Mouse (Mus musculus) forebrain, embryonic 12.5 days (tissue): ENCODE data around the gene Itga9. TPM values are rescaled to one million over a fixed set of nuclear protein-coding genes. Genes with fewer than 3 reads are reported as not detected.
"Not testable (repeated sequence)": the region's sequence is repeated elsewhere in the genome, so short reads cannot be mapped to it uniquely, and the experiment has no call there.

Source experiments
- ATAC-seq: fragments of 200-750 bp; cut with Nextera tagmentation; 2 replicates; pipeline ENCODE4 v1.8.0; 2017; ENCODE audit warnings: moderate TSS enrichment; ENCODE audit not compliant: low FRiP score
- H3K27ac ChIP-seq: fragments of 300-500 bp; sonication (generic); 2 replicates; pipeline ENCODE4 v1.5.1; 2016; ENCODE audit warnings: mild to moderate bottlenecking
- H3K27me3 ChIP-seq: fragments of 300-500 bp; sonication (generic); 2 replicates; pipeline ENCODE4 v1.6.1; 2016; ENCODE audit warnings: mild to moderate bottlenecking
- H3K36me3 ChIP-seq: fragments of 300-500 bp; sonication (generic); replicated peaks from 2 replicates; pipeline ENCODE4 v1.6.1; 2016; ENCODE audit warnings: mild to moderate bottlenecking
- H3K4me1 ChIP-seq: fragments of 300-500 bp; sonication (generic); 2 replicates; pipeline ENCODE4 v1.6.1; 2016
- H3K4me2 ChIP-seq: fragments of 300-500 bp; sonication (generic); 2 replicates; pipeline ENCODE4 v1.6.1; 2016; ENCODE audit warnings: mild to moderate bottlenecking, moderate library complexity
- H3K4me3 ChIP-seq: fragments of 300-500 bp; sonication (generic); replicated peaks from 2 replicates; pipeline ENCODE4 v1.5.1; 2016; ENCODE audit warnings: mild to moderate bottlenecking
- H3K9ac ChIP-seq: fragments of 300-500 bp; sonication (generic); 2 replicates; pipeline ENCODE4 v1.6.1; 2016; ENCODE audit warnings: mild to moderate bottlenecking
- H3K9me3 ChIP-seq: fragments of 300-500 bp; sonication (generic); 2 replicates; pipeline ENCODE4 v1.6.1; 2016
- WGBS: fragments of 180-500 bp; shearing (Covaris S2); methylation state at CpG from one replicate; pipeline ENCODE4 v1.1.7; 2016; 5-methylcytosine and 5-hydroxymethylcytosine counted together
- polyA plus RNA-seq: library from polyadenylated mRNA; unstranded; fragments of >200 nt; fragmentation: Nextera tagmentation; extraction: Ambion mirVana; gene quantifications from 2 replicates; pipeline ENCODE4 v1.2.1, GENCODE M21; 2016

Itga9 gene
- polyA plus RNA-seq, 1 experiment from 2014 or later, result 7.7 TPM

- no peak overlapping the region for H3K27ac ChIP-seq
- H3K4me1 ChIP-seq, result peaks cover 9% of the 10 kb centered on the region
- ATAC-seq, result no peak
- peaks cover 23% of the 10 kb centered on the region for H3K36me3 ChIP-seq
- 92% methylated on average over 6 of the region's 6 CpGs for WGBS
- no peaks in the 10 kb centered on the region for H3K9me3 ChIP-seq
- H3K4me2 ChIP-seq, result no peak overlapping the region
- H3K4me3 ChIP-seq, result no peak overlapping the region
- no peak overlapping the region for H3K9ac ChIP-seq
- no peaks in the 10 kb centered on the region for H3K27me3 ChIP-seq
Measured at GRCm38 (mm10) chr9:118585998-118586397, 20.5 kb upstream of the Itga9 start.

DNA sequence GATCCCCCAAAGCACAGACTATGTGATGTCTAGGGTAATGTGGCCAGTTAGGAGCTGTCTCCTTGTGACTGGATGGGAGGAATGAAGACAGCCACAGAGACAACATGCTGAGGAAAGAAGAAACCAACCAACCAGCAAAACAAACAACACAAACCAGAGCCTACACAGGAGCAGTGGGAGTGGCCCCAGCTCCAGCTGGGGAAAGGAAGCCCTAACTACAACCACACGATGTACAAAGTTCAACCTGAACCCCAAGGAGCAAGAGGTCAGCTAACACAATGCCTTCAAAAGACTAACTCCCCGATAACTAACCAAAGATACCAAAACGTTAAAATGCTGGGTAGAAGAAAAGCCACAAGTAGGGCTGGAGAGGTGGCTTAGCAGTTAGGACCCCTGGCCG lies 19.4 kb upstream of the Itga9 start:
- H3K36me3 ChIP-seq, result peaks cover 16% of the 10 kb centered on the region
- H3K4me2 ChIP-seq, result no peak overlapping the region
- H3K27ac ChIP-seq, result no peak overlapping the region
- H3K9ac ChIP-seq, result no peak overlapping the region
- WGBS, result 71% methylated on average over 4 of the region's 4 CpGs
- ATAC-seq, result no peak
- no peak overlapping the region for H3K4me3 ChIP-seq
- H3K9me3 ChIP-seq, result no peaks in the 10 kb centered on the region
- no peaks in the 10 kb centered on the region for H3K27me3 ChIP-seq
- H3K4me1 ChIP-seq, result peaks cover 9% of the 10 kb centered on the region

GRCm38 (mm10) chr9:118589249-118589648 lies 17.2 kb upstream of the Itga9 start:
- H3K27ac ChIP-seq, result no peak overlapping the region
- H3K4me2 ChIP-seq, result no peak overlapping the region
- H3K9me3 ChIP-seq, result no peaks in the 10 kb centered on the region
- no peaks in the 10 kb centered on the region for H3K36me3 ChIP-seq
- H3K9ac ChIP-seq, result no peak overlapping the region
- H3K4me3 ChIP-seq, result no peak overlapping the region
- 42% methylated on average over 3 of the region's 3 CpGs for WGBS
- peaks cover 16% of the 10 kb centered on the region for H3K4me1 ChIP-seq
- ATAC-seq, result no peak
- no peaks in the 10 kb centered on the region for H3K27me3 ChIP-seq

- no peak overlapping the region for H3K4me2 ChIP-seq
- ATAC-seq, result no peak
- WGBS, result 66% methylated on average over 7 of the region's 7 CpGs
- no peaks in the 10 kb centered on the region for H3K27me3 ChIP-seq
- H3K9ac ChIP-seq, result no peak overlapping the region
- H3K4me1 ChIP-seq, result peaks cover 16% of the 10 kb centered on the region
- H3K36me3 ChIP-seq, result no peaks in the 10 kb centered on the region
- no peak overlapping the region for H3K27ac ChIP-seq
- H3K4me3 ChIP-seq, result no peak overlapping the region
- no peaks in the 10 kb centered on the region for H3K9me3 ChIP-seq
Measured at GRCm38 (mm10) chr9:118590230-118590629, 16.3 kb upstream of the Itga9 start.

GRCm38 (mm10) chr9:118591633-118592032 lies 14.9 kb upstream of the Itga9 start:
- Histone ChIP-seq H3K4me1 (peaks cover 16% of the 10 kb centered on the region), H3K4me3 (no peak overlapping the region), H3K9ac (no peak overlapping the region), H3K9me3 (no peaks in the 10 kb centered on the region), H3K36me3 (no peaks in the 10 kb centered on the region), H3K27ac (no peak overlapping the region), H3K4me2 (no peak overlapping the region), H3K27me3 (no peaks in the 10 kb centered on the region)
- ATAC-seq, result no peak
- WGBS, result 79% methylated on average over 6 of the region's 6 CpGs

DNA sequence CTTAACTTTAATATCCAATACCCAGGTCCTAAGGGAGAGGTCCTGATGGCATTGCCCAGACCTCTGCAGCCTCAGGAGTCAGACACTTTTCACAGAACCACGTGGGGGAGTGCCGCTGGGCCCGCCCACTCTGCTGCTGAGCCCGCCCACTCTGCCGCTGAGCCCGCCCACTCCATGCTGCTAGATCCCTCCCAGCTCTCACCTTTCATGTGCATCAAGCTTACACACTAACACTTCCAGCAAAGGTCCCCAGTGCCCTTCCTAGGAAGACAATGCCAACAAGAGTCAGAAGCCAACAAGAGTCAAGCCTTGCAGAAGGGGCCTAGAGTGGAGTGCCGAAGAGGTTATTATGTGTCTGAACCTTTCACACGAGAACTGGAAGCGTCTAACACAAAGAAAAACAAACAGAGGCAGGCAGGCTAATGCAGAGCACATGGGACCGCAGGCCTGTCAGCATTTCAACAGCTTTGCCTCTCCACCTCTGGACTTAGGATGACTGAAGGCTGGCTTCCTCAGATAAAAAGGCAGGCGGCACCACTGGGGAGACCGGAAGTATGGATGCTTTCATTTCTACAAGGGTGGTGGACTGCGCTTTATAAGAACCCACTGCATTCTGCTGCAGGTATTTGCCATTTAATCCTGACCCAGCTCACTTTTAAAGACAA lies 13.8 kb upstream of the Itga9 start:
- Histone ChIP-seq H3K4me1 (peaks cover 16% of the 10 kb centered on the region), H3K27ac (no peak overlapping the region), H3K36me3 (no peaks in the 10 kb centered on the region), H3K9me3 (no peaks in the 10 kb centered on the region), H3K4me3 (no peak overlapping the region), H3K27me3 (no peaks in the 10 kb centered on the region), H3K9ac (no peak overlapping the region), H3K4me2 (no peak overlapping the region)
- 44% methylated on average over 13 of the region's 13 CpGs for WGBS
- peak; percentile 51; the same call in 1 of the 2 replicates for ATAC-seq

- Histone ChIP-seq H3K4me2 (no peak overlapping the region), H3K4me3 (no peak overlapping the region), H3K27ac (no peak overlapping the region), H3K9me3 (no peaks in the 10 kb centered on the region), H3K27me3 (no peaks in the 10 kb centered on the region), H3K9ac (no peak overlapping the region), H3K4me1 (peaks cover 16% of the 10 kb centered on the region), H3K36me3 (no peaks in the 10 kb centered on the region)
- WGBS, result 89% methylated on average over 8 of the region's 8 CpGs
- no peak for ATAC-seq
Measured at GRCm38 (mm10) chr9:118593443-118593842, 13.0 kb upstream of the Itga9 start.

DNA sequence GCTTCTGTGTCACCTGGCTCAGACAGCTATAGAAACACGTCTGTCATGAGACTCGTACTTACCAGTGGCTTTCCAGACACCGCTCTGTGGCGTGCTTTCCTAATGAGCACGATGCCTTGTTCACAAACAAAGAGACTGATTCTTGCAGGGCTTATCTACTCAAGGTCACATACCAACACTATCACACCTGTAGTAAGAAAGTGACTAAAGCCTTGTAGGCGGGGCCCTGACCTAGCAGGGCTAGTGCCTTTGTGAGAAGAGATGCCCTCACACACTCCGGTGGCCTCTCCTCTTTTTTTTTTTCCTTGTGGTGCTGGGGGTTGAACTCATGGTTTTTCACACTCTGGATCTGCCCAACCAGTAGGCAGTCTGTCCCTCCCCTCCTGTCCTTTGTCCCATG lies 9.7 kb upstream of the Itga9 start:
- no peak for ATAC-seq

GRCm38 (mm10) chr9:118600393-118600792 lies 6.1 kb upstream of the Itga9 start:
- not testable (repeated sequence) for H3K4me2 ChIP-seq, H3K4me3 ChIP-seq, H3K9ac ChIP-seq, H3K36me3 ChIP-seq, H3K4me1 ChIP-seq, H3K27ac ChIP-seq, H3K9me3 ChIP-seq, ATAC-seq
- peaks cover 17% of the 10 kb centered on the region for H3K27me3 ChIP-seq
- whole genome bisulfite sequencing, result 88% methylated on average over 3 of the region's 3 CpGs

More for the DNA sequence above, 9.7 kb upstream of the Itga9 start:
- H3K36me3 ChIP-seq, result no peaks in the 10 kb centered on the region
- no peak overlapping the region for H3K4me2 ChIP-seq
- 87% methylated on average over 7 of the region's 7 CpGs for WGBS
- H3K27ac ChIP-seq, result no peak overlapping the region
- H3K4me1 ChIP-seq, result peaks cover 7% of the 10 kb centered on the region; the same call in 1 of the 2 replicates
- H3K9ac ChIP-seq, result no peak overlapping the region
- H3K9me3 ChIP-seq, result no peaks in the 10 kb centered on the region
- no peaks in the 10 kb centered on the region for H3K27me3 ChIP-seq
- no peak overlapping the region for H3K4me3 ChIP-seq

- Histone ChIP-seq H3K4me1 (peaks cover 7% of the 10 kb centered on the region), H3K9me3 (no peaks in the 10 kb centered on the region), H3K27ac (no peak overlapping the region), H3K27me3 (peaks cover 34% of the 10 kb centered on the region), H3K9ac (no peak overlapping the region), H3K4me2 (no peak overlapping the region), H3K36me3 (no peaks in the 10 kb centered on the region), H3K4me3 (no peak overlapping the region)
- no peak for ATAC-seq
- WGBS, result 77% methylated on average over 5 of the region's 5 CpGs
Measured at GRCm38 (mm10) chr9:118602576-118602975, 3.9 kb upstream of the Itga9 start.

- ATAC-seq, result peak; percentile 72
Measured at GRCm38 (mm10) chr9:118606817-118607371, 404 bp downstream of the Itga9 start.

GRCm38 (mm10) chr9:118607701-118608401 lies 1.4 kb downstream of the Itga9 start:
- peak overlapping the region; percentile 69 for H3K4me3 ChIP-seq
- H3K36me3 ChIP-seq, result no peaks in the 10 kb centered on the region
- H3K9me3 ChIP-seq, result no peaks in the 10 kb centered on the region
- H3K27me3 ChIP-seq, result peaks cover 73% of the 10 kb centered on the region
- no peak overlapping the region for H3K9ac ChIP-seq
- H3K4me2 ChIP-seq, result peak overlapping the region; percentile 96
- no peak overlapping the region for H3K27ac ChIP-seq
- ATAC-seq, result no peak
- H3K4me1 ChIP-seq, result peaks cover 10% of the 10 kb centered on the region
- WGBS, result 30% methylated on average over 16 of the region's 16 CpGs

More at GRCm38 (mm10) chr9:118606817-118607371, 404 bp downstream of the Itga9 start:
- WGBS, result under 1% methylated on average over 61 of the region's 68 CpGs
- Histone ChIP-seq H3K4me3 (peak overlapping the region; percentile 69), H3K27me3 (peaks cover 72% of the 10 kb centered on the region), H3K9ac (peak overlapping the region; percentile 80), H3K27ac (no peak overlapping the region), H3K36me3 (no peaks in the 10 kb centered on the region), H3K4me2 (peak overlapping the region; percentile 96), H3K4me1 (peaks cover 10% of the 10 kb centered on the region), H3K9me3 (no peaks in the 10 kb centered on the region)
